Mouse (Mus musculus): ENCODE results near the gene Gm42372. TPM values are rescaled to one million over a fixed set of nuclear protein-coding genes. Genes with fewer than 3 reads are reported as not detected.

The Gm42372 gene
- polyA plus RNA-seq, 1 experiment from 2014 or later: 0.65 TPM

- no peak for DNase-seq (ENCODE audit: low spot score)
- Histone ChIP-seq H3K27ac (replicated peaks; ENCODE audit: low read depth, low read length) (no peak overlapping the region), H3K9ac (ENCODE audit: low read length) (no peak overlapping the region), H3K4me1 (ENCODE audit: control insufficient read depth, insufficient read depth, low read length) (peaks cover 5% of the 10 kb centered on the region), H3K4me3 (ENCODE audit: low read depth, low read length) (no peak overlapping the region), H3K4me2 (ENCODE audit: low read depth, severe bottlenecking) (no peak overlapping the region), H3K9me3 (ENCODE audit: control insufficient read depth, low read length) (no peaks in the 10 kb centered on the region), H3K27me3 (ENCODE audit: control insufficient read depth, insufficient read depth, low read length) (no peaks in the 10 kb centered on the region), H3K36me3 (ENCODE audit: control insufficient read depth, insufficient read depth, low read length) (no peaks in the 10 kb centered on the region)
- WGBS: 89% methylated on average over 4 of the region's 4 CpGs
- ATAC-seq (ENCODE audit: insufficient number of reproducible peaks, low FRiP score, low TSS enrichment, low read depth): no peak
These were observed 27.2 kb upstream of the Gm42372 start for GRCm38 (mm10) chr7:16955712-16956111.

GRCm38 (mm10) chr7:16956410-16957265 lies 26.2 kb upstream of the Gm42372 start:
- no peak overlapping the region for H3K9ac ChIP-seq (ENCODE audit: low read length)
- no peak for DNase-seq (ENCODE audit: low spot score)
- no peaks in the 10 kb centered on the region for H3K9me3 ChIP-seq (ENCODE audit: control insufficient read depth, low read length)
- no peak overlapping the region for H3K4me2 ChIP-seq (ENCODE audit: low read depth, severe bottlenecking)
- no peak for ATAC-seq (ENCODE audit: insufficient number of reproducible peaks, low FRiP score, low TSS enrichment, low read depth)
- no peaks in the 10 kb centered on the region for H3K27me3 ChIP-seq (ENCODE audit: control insufficient read depth, insufficient read depth, low read length)
- WGBS: 71% methylated on average over 15 of the region's 15 CpGs
- H3K36me3 ChIP-seq (ENCODE audit: control insufficient read depth, insufficient read depth, low read length): no peaks in the 10 kb centered on the region
- no peak overlapping the region for H3K27ac ChIP-seq (replicated peaks; ENCODE audit: low read depth, low read length)
- no peak overlapping the region for H3K4me3 ChIP-seq (ENCODE audit: low read depth, low read length)
- H3K4me1 ChIP-seq (ENCODE audit: control insufficient read depth, insufficient read depth, low read length): peaks cover 5% of the 10 kb centered on the region

GRCm38 (mm10) chr7:16959539-16960187 lies 23.2 kb upstream of the Gm42372 start, which contains the start of gene Pnmal1:
Pnmal1 (plus strand) TSS chr7:16959679.
- peak; percentile 79 for ATAC-seq (ENCODE audit: insufficient number of reproducible peaks, low FRiP score, low TSS enrichment, low read depth)

GRCm38 (mm10) chr7:16961678-16962077 lies 21.2 kb upstream of the Gm42372 start:
- ATAC-seq (ENCODE audit: insufficient number of reproducible peaks, low FRiP score, low TSS enrichment, low read depth): no peak
- Histone ChIP-seq H3K27ac (replicated peaks; ENCODE audit: low read depth, low read length) (no peak overlapping the region), H3K27me3 (ENCODE audit: control insufficient read depth, insufficient read depth, low read length) (no peaks in the 10 kb centered on the region), H3K4me3 (ENCODE audit: low read depth, low read length) (no peak overlapping the region), H3K9ac (ENCODE audit: low read length) (no peak overlapping the region), H3K36me3 (ENCODE audit: control insufficient read depth, insufficient read depth, low read length) (no peaks in the 10 kb centered on the region), H3K4me2 (ENCODE audit: low read depth, severe bottlenecking) (no peak overlapping the region), H3K9me3 (ENCODE audit: control insufficient read depth, low read length) (no peaks in the 10 kb centered on the region), H3K4me1 (ENCODE audit: control insufficient read depth, insufficient read depth, low read length) (peaks cover 5% of the 10 kb centered on the region)
- 63% methylated on average over 5 of the region's 5 CpGs for WGBS
- DNase-seq (ENCODE audit: low spot score): no peak

More at GRCm38 (mm10) chr7:16959539-16960187, 23.2 kb upstream of the Gm42372 start, which contains the start of gene Pnmal1:
- Histone ChIP-seq H3K27me3 (ENCODE audit: control insufficient read depth, insufficient read depth, low read length) (no peaks in the 10 kb centered on the region), H3K4me2 (ENCODE audit: low read depth, severe bottlenecking) (peak within 1 kb of the TSS; percentile 42), H3K27ac (replicated peaks; ENCODE audit: low read depth, low read length) (no peak within 1 kb of the TSS), H3K4me1 (ENCODE audit: control insufficient read depth, insufficient read depth, low read length) (peaks cover 5% of the 10 kb centered on the region), H3K4me3 (ENCODE audit: low read depth, low read length) (no peak within 1 kb of the TSS), H3K9me3 (ENCODE audit: control insufficient read depth, low read length) (no peaks in the 10 kb centered on the region), H3K36me3 (ENCODE audit: control insufficient read depth, insufficient read depth, low read length) (no peaks in the 10 kb centered on the region), H3K9ac (ENCODE audit: low read length) (no peak within 1 kb of the TSS)
- peak; percentile 86 for DNase-seq (ENCODE audit: low spot score)
- 28% methylated on average over 17 of the region's 17 CpGs for WGBS

GRCm38 (mm10) chr7:16968414-16968813 lies 14.5 kb upstream of the Gm42372 start:
- DNase-seq (ENCODE audit: low spot score): no peak
- H3K4me3 ChIP-seq (ENCODE audit: low read depth, low read length): no peak overlapping the region
- no peaks in the 10 kb centered on the region for H3K4me1 ChIP-seq (ENCODE audit: control insufficient read depth, insufficient read depth, low read length)
- ATAC-seq (ENCODE audit: insufficient number of reproducible peaks, low FRiP score, low TSS enrichment, low read depth): no peak
- no peaks in the 10 kb centered on the region for H3K27me3 ChIP-seq (ENCODE audit: control insufficient read depth, insufficient read depth, low read length)
- no peaks in the 10 kb centered on the region for H3K9me3 ChIP-seq (ENCODE audit: control insufficient read depth, low read length)
- H3K27ac ChIP-seq (replicated peaks; ENCODE audit: low read depth, low read length): no peak overlapping the region
- 87% methylated on average over 6 of the region's 6 CpGs for WGBS
- H3K36me3 ChIP-seq (ENCODE audit: control insufficient read depth, insufficient read depth, low read length): no peaks in the 10 kb centered on the region
- H3K9ac ChIP-seq (ENCODE audit: low read length): no peak overlapping the region
- H3K4me2 ChIP-seq (ENCODE audit: low read depth, severe bottlenecking): no peak overlapping the region

- H3K27ac ChIP-seq (replicated peaks; ENCODE audit: low read depth, low read length): no peak overlapping the region
- no peak overlapping the region for H3K9ac ChIP-seq (ENCODE audit: low read length)
- H3K4me1 ChIP-seq (ENCODE audit: control insufficient read depth, insufficient read depth, low read length): no peaks in the 10 kb centered on the region
- H3K36me3 ChIP-seq (ENCODE audit: control insufficient read depth, insufficient read depth, low read length): no peaks in the 10 kb centered on the region
- no peak for ATAC-seq (ENCODE audit: insufficient number of reproducible peaks, low FRiP score, low TSS enrichment, low read depth)
- no peak overlapping the region for H3K4me3 ChIP-seq (ENCODE audit: low read depth, low read length)
- DNase-seq (ENCODE audit: low spot score): no peak
- no peaks in the 10 kb centered on the region for H3K27me3 ChIP-seq (ENCODE audit: control insufficient read depth, insufficient read depth, low read length)
- no peaks in the 10 kb centered on the region for H3K9me3 ChIP-seq (ENCODE audit: control insufficient read depth, low read length)
- H3K4me2 ChIP-seq (ENCODE audit: low read depth, severe bottlenecking): no peak overlapping the region
- 86% methylated on average over 3 of the region's 3 CpGs for WGBS
These were observed 11.7 kb upstream of the Gm42372 start for GRCm38 (mm10) chr7:16971160-16971559.

- Histone ChIP-seq H3K9ac (ENCODE audit: low read length) (no peak overlapping the region), H3K4me3 (ENCODE audit: low read depth, low read length) (no peak overlapping the region), H3K36me3 (ENCODE audit: control insufficient read depth, insufficient read depth, low read length) (no peaks in the 10 kb centered on the region), H3K27ac (replicated peaks; ENCODE audit: low read depth, low read length) (no peak overlapping the region), H3K27me3 (ENCODE audit: control insufficient read depth, insufficient read depth, low read length) (no peaks in the 10 kb centered on the region), H3K4me2 (ENCODE audit: low read depth, severe bottlenecking) (no peak overlapping the region), H3K4me1 (ENCODE audit: control insufficient read depth, insufficient read depth, low read length) (no peaks in the 10 kb centered on the region), H3K9me3 (ENCODE audit: control insufficient read depth, low read length) (no peaks in the 10 kb centered on the region)
- WGBS: 73% methylated on average over 6 of the region's 6 CpGs
- no peak for DNase-seq (ENCODE audit: low spot score)
- no peak for ATAC-seq (ENCODE audit: insufficient number of reproducible peaks, low FRiP score, low TSS enrichment, low read depth)
These were observed 8.9 kb upstream of the Gm42372 start for GRCm38 (mm10) chr7:16974018-16974417.

- no peaks in the 10 kb centered on the region for H3K9me3 ChIP-seq (ENCODE audit: control insufficient read depth, low read length)
- H3K4me2 ChIP-seq (ENCODE audit: low read depth, severe bottlenecking): no peak overlapping the region
- no peak overlapping the region for H3K9ac ChIP-seq (ENCODE audit: low read length)
- no peak overlapping the region for H3K4me3 ChIP-seq (ENCODE audit: low read depth, low read length)
- H3K27ac ChIP-seq (replicated peaks; ENCODE audit: low read depth, low read length): no peak overlapping the region
- ATAC-seq (ENCODE audit: insufficient number of reproducible peaks, low FRiP score, low TSS enrichment, low read depth): no peak
- H3K4me1 ChIP-seq (ENCODE audit: control insufficient read depth, insufficient read depth, low read length): peaks cover 6% of the 10 kb centered on the region; the same call in 1 of the 2 replicates
- no peaks in the 10 kb centered on the region for H3K36me3 ChIP-seq (ENCODE audit: control insufficient read depth, insufficient read depth, low read length)
- H3K27me3 ChIP-seq (ENCODE audit: control insufficient read depth, insufficient read depth, low read length): no peaks in the 10 kb centered on the region
- DNase-seq (ENCODE audit: low spot score): no peak
- WGBS: 68% methylated on average over 8 of the region's 8 CpGs
These were observed 6.6 kb upstream of the Gm42372 start for GRCm38 (mm10) chr7:16976298-16976697.
